Mouse (Mus musculus) kidney, postnatal 36 days (tissue): ENCODE results near the gene Nicn1.

Experiments used
- DNase-seq, 2 experiments: peaks; one replicate each; pipeline ENCODE4 v3.0.0; 2021 to 2022; ENCODE audit warnings: mixed read lengths in 2 of 2

Gene Nicn1

GRCm38 (mm10) chr9:108338886-108339781 is 48.9 kb downstream of the Nicn1 start, which contains the start of gene Gpx1:
Gene Gpx1 (plus strand): TSS chr9:108338903.
- peak; percentile 96 to 98 for DNase-seq

- DNase-seq, result peak in 1 of 2 experiments; percentile 54
Measured at GRCm38 (mm10) chr9:108339886-108340257, 49.6 kb downstream of the Nicn1 start.

- peak in 1 of 2 experiments; percentile 38 for DNase-seq
Measured at GRCm38 (mm10) chr9:108340258-108341138, 50.3 kb downstream of the Nicn1 start.

- peak in 1 of 2 experiments; percentile 39 for DNase-seq
Measured at GRCm38 (mm10) chr9:108341139-108341475, 50.9 kb downstream of the Nicn1 start.

GRCm38 (mm10) chr9:108341801-108342200 is 51.6 kb downstream of the Nicn1 start:
- DNase-seq, result peak in 1 of 2 experiments; percentile 41

GRCm38 (mm10) chr9:108342301-108342831 is 52.1 kb downstream of the Nicn1 start:
- peak; percentile 71 to 88 for DNase-seq

- DNase-seq, result no peak
Measured at GRCm38 (mm10) chr9:108343331-108343730, 53.1 kb downstream of the Nicn1 start.

GRCm38 (mm10) chr9:108343835-108344234 is 53.6 kb downstream of the Nicn1 start:
- DNase-seq, result no peak

GRCm38 (mm10) chr9:108344471-108344870 is 54.2 kb downstream of the Nicn1 start:
- DNase-seq, result peak in 1 of 2 experiments; percentile 24
